Mouse (Mus musculus): Measurements from ENCODE around the gene BC049352. TPM values are rescaled to one million over a fixed set of nuclear protein-coding genes. Genes with fewer than 3 reads are reported as not detected.

The BC049352 gene
- polyA plus RNA-seq, 1 experiment from 2014 or later, result not detected

- Histone ChIP-seq H3K4me3 (ENCODE audit: low read depth, low read length) (no peak overlapping the region), H3K9me3 (ENCODE audit: control insufficient read depth, low read length) (no peaks in the 10 kb centered on the region), H3K27me3 (replicated peaks; ENCODE audit: control insufficient read depth, insufficient read depth, low read length) (no peaks in the 10 kb centered on the region), H3K27ac (ENCODE audit: low read depth) (no peak overlapping the region), H3K4me1 (replicated peaks; ENCODE audit: control insufficient read depth, insufficient read depth, low read length) (no peaks in the 10 kb centered on the region), H3K36me3 (ENCODE audit: control insufficient read depth, insufficient read depth, low read length) (no peaks in the 10 kb centered on the region), H3K4me2 (ENCODE audit: low read length) (0 out of 2 replicates have a peak overlapping the region, but pooled peaks have one; percentile 30), H3K9ac (ENCODE audit: low read length) (no peak overlapping the region)
- WGBS, result 81% methylated on average over 5 of the region's 5 CpGs
- DNase-seq (ENCODE audit: low spot score) (no peak), ATAC-seq (replicated peaks; ENCODE audit: low FRiP score, low TSS enrichment, low read depth) (no peak)
These were observed 19.6 kb downstream of the BC049352 start for GRCm38 (mm10) chr9:45201319-45201947.

GRCm38 (mm10) chr9:45202021-45202798 lies 20.4 kb downstream of the BC049352 start:
- no peaks in the 10 kb centered on the region for H3K27me3 ChIP-seq (replicated peaks; ENCODE audit: control insufficient read depth, insufficient read depth, low read length)
- H3K9me3 ChIP-seq (ENCODE audit: control insufficient read depth, low read length), result no peaks in the 10 kb centered on the region
- H3K4me1 ChIP-seq (replicated peaks; ENCODE audit: control insufficient read depth, insufficient read depth, low read length), result no peaks in the 10 kb centered on the region
- ATAC-seq (replicated peaks; ENCODE audit: low FRiP score, low TSS enrichment, low read depth) (no peak; the same call in 1 of the 2 replicates), DNase-seq (ENCODE audit: low spot score) (peak; percentile 59)
- H3K4me2 ChIP-seq (ENCODE audit: low read length), result peak overlapping the region; percentile 30
- no peaks in the 10 kb centered on the region for H3K36me3 ChIP-seq (ENCODE audit: control insufficient read depth, insufficient read depth, low read length)
- 53% methylated on average over 9 of the region's 9 CpGs for WGBS
- no peak overlapping the region for H3K4me3 ChIP-seq (ENCODE audit: low read depth, low read length)
- no peak overlapping the region for H3K27ac ChIP-seq (ENCODE audit: low read depth)
- no peak overlapping the region for H3K9ac ChIP-seq (ENCODE audit: low read length)

- Histone ChIP-seq H3K4me1 (replicated peaks; ENCODE audit: control insufficient read depth, insufficient read depth, low read length) (no peaks in the 10 kb centered on the region), H3K4me3 (ENCODE audit: low read depth, low read length) (0 out of 2 replicates have a peak within 1 kb of the TSS, but pooled peaks have one; percentile 10), H3K9me3 (ENCODE audit: control insufficient read depth, low read length) (no peaks in the 10 kb centered on the region), H3K27me3 (replicated peaks; ENCODE audit: control insufficient read depth, insufficient read depth, low read length) (no peaks in the 10 kb centered on the region), H3K4me2 (ENCODE audit: low read length) (peak within 1 kb of the TSS; percentile 30), H3K27ac (ENCODE audit: low read depth) (0 out of 2 replicates have a peak within 1 kb of the TSS, but pooled peaks have one; percentile 23), H3K9ac (ENCODE audit: low read length) (no peak within 1 kb of the TSS), H3K36me3 (ENCODE audit: control insufficient read depth, insufficient read depth, low read length) (no peaks in the 10 kb centered on the region)
- 65% methylated on average over 8 of the region's 8 CpGs for WGBS
- peak; percentile 90 for ATAC-seq (replicated peaks; ENCODE audit: low FRiP score, low TSS enrichment, low read depth)
- peak; percentile 58 for DNase-seq (ENCODE audit: low spot score)
These were observed 22.1 kb downstream of the BC049352 start, which contains the start of gene Tmprss4 for GRCm38 (mm10) chr9:45203797-45204410. TSS of gene Tmprss4 (minus strand) at chr9:45204092.

- no peak for DNase-seq (ENCODE audit: low spot score)
- ATAC-seq (replicated peaks; ENCODE audit: low FRiP score, low TSS enrichment, low read depth), result no peak
- 87% methylated on average over 5 of the region's 5 CpGs for WGBS
These were observed 23.3 kb downstream of the BC049352 start for GRCm38 (mm10) chr9:45205143-45205542.

GRCm38 (mm10) chr9:45206121-45206520 lies 24.3 kb downstream of the BC049352 start:
- Histone ChIP-seq H3K27ac (ENCODE audit: low read depth) (no peak overlapping the region), H3K4me2 (ENCODE audit: low read length) (no peak overlapping the region), H3K9me3 (ENCODE audit: control insufficient read depth, low read length) (no peaks in the 10 kb centered on the region), H3K4me1 (replicated peaks; ENCODE audit: control insufficient read depth, insufficient read depth, low read length) (no peaks in the 10 kb centered on the region), H3K36me3 (ENCODE audit: control insufficient read depth, insufficient read depth, low read length) (no peaks in the 10 kb centered on the region), H3K9ac (ENCODE audit: low read length) (no peak overlapping the region), H3K27me3 (replicated peaks; ENCODE audit: control insufficient read depth, insufficient read depth, low read length) (no peaks in the 10 kb centered on the region), H3K4me3 (ENCODE audit: low read depth, low read length) (no peak overlapping the region)
- no peak for DNase-seq (ENCODE audit: low spot score)
- 73% methylated on average over 4 of the region's 4 CpGs for WGBS
- no peak for ATAC-seq (replicated peaks; ENCODE audit: low FRiP score, low TSS enrichment, low read depth)

More at GRCm38 (mm10) chr9:45205143-45205542, 23.3 kb downstream of the BC049352 start:
- no peak overlapping the region for H3K4me3 ChIP-seq (ENCODE audit: low read depth, low read length)
- no peaks in the 10 kb centered on the region for H3K36me3 ChIP-seq (ENCODE audit: control insufficient read depth, insufficient read depth, low read length)
- no peaks in the 10 kb centered on the region for H3K9me3 ChIP-seq (ENCODE audit: control insufficient read depth, low read length)
- no peaks in the 10 kb centered on the region for H3K27me3 ChIP-seq (replicated peaks; ENCODE audit: control insufficient read depth, insufficient read depth, low read length)
- no peak overlapping the region for H3K27ac ChIP-seq (ENCODE audit: low read depth)
- no peak overlapping the region for H3K9ac ChIP-seq (ENCODE audit: low read length)
- H3K4me1 ChIP-seq (replicated peaks; ENCODE audit: control insufficient read depth, insufficient read depth, low read length), result no peaks in the 10 kb centered on the region
- H3K4me2 ChIP-seq (ENCODE audit: low read length), result no peak overlapping the region

GRCm38 (mm10) chr9:45207015-45207743 lies 25.4 kb downstream of the BC049352 start:
- ATAC-seq (replicated peaks; ENCODE audit: low FRiP score, low TSS enrichment, low read depth), result no peak
- H3K4me3 ChIP-seq (ENCODE audit: low read depth, low read length), result no peak overlapping the region
- H3K4me1 ChIP-seq (replicated peaks; ENCODE audit: control insufficient read depth, insufficient read depth, low read length), result no peaks in the 10 kb centered on the region
- H3K9me3 ChIP-seq (ENCODE audit: control insufficient read depth, low read length), result no peaks in the 10 kb centered on the region
- no peak overlapping the region for H3K4me2 ChIP-seq (ENCODE audit: low read length)
- H3K9ac ChIP-seq (ENCODE audit: low read length), result no peak overlapping the region
- no peaks in the 10 kb centered on the region for H3K27me3 ChIP-seq (replicated peaks; ENCODE audit: control insufficient read depth, insufficient read depth, low read length)
- DNase-seq (ENCODE audit: low spot score), result no peak
- no peak overlapping the region for H3K27ac ChIP-seq (ENCODE audit: low read depth)
- H3K36me3 ChIP-seq (ENCODE audit: control insufficient read depth, insufficient read depth, low read length), result no peaks in the 10 kb centered on the region
- WGBS, result 63% methylated on average over 7 of the region's 7 CpGs

GRCm38 (mm10) chr9:45212001-45212400 lies 30.2 kb downstream of the BC049352 start:
- H3K27ac ChIP-seq (ENCODE audit: low read depth), result no peak overlapping the region
- no peaks in the 10 kb centered on the region for H3K4me1 ChIP-seq (replicated peaks; ENCODE audit: control insufficient read depth, insufficient read depth, low read length)
- DNase-seq (ENCODE audit: low spot score), result no peak
- no peaks in the 10 kb centered on the region for H3K27me3 ChIP-seq (replicated peaks; ENCODE audit: control insufficient read depth, insufficient read depth, low read length)
- H3K4me2 ChIP-seq (ENCODE audit: low read length), result no peak overlapping the region
- no peaks in the 10 kb centered on the region for H3K36me3 ChIP-seq (ENCODE audit: control insufficient read depth, insufficient read depth, low read length)
- ATAC-seq (replicated peaks; ENCODE audit: low FRiP score, low TSS enrichment, low read depth), result no peak
- H3K9me3 ChIP-seq (ENCODE audit: control insufficient read depth, low read length), result no peaks in the 10 kb centered on the region
- 67% methylated on average over 6 of the region's 6 CpGs for WGBS
- no peak overlapping the region for H3K9ac ChIP-seq (ENCODE audit: low read length)
- no peak overlapping the region for H3K4me3 ChIP-seq (ENCODE audit: low read depth, low read length)

GRCm38 (mm10) chr9:45215526-45216179 lies 33.8 kb downstream of the BC049352 start:
- no peak overlapping the region for H3K27ac ChIP-seq (ENCODE audit: low read depth)
- H3K9me3 ChIP-seq (ENCODE audit: control insufficient read depth, low read length), result no peaks in the 10 kb centered on the region
- ATAC-seq (replicated peaks; ENCODE audit: low FRiP score, low TSS enrichment, low read depth) (no peak), DNase-seq (ENCODE audit: low spot score) (no peak)
- H3K4me1 ChIP-seq (replicated peaks; ENCODE audit: control insufficient read depth, insufficient read depth, low read length), result no peaks in the 10 kb centered on the region
- no peaks in the 10 kb centered on the region for H3K36me3 ChIP-seq (ENCODE audit: control insufficient read depth, insufficient read depth, low read length)
- 51% methylated on average over 11 of the region's 11 CpGs for WGBS
- H3K27me3 ChIP-seq (replicated peaks; ENCODE audit: control insufficient read depth, insufficient read depth, low read length), result no peaks in the 10 kb centered on the region
- H3K4me3 ChIP-seq (ENCODE audit: low read depth, low read length), result no peak overlapping the region
- no peak overlapping the region for H3K4me2 ChIP-seq (ENCODE audit: low read length)
- H3K9ac ChIP-seq (ENCODE audit: low read length), result no peak overlapping the region

Measured in intestine, embryonic 14.5 days (tissue).